Mouse (Mus musculus) hindbrain, embryonic 13.5 days (tissue): ENCODE data around the gene 4930402H24Rik. TPM values are rescaled to one million over a fixed set of nuclear protein-coding genes. Genes with fewer than 3 reads are reported as not detected.
A peak's percentile ranks its signal among the peaks of the same experiment; 100 is the strongest.

ENCODE experiments used
- ATAC-seq: fragments of 200-750 bp; cut with Nextera tagmentation; 2 replicates; pipeline ENCODE4 v1.8.0; 2017; ENCODE audit warnings: moderate TSS enrichment; ENCODE audit not compliant: low FRiP score
- H3K27ac ChIP-seq: fragments of 300-500 bp; sonication (generic); 2 replicates; pipeline ENCODE4 v1.5.1; 2015; ENCODE audit warnings: inconsistent platforms, mild to moderate bottlenecking, moderate library complexity
- H3K27me3 ChIP-seq: fragments of 300-500 bp; sonication (generic); 2 replicates; pipeline ENCODE4 v1.6.1; 2015; ENCODE audit warnings: mild to moderate bottlenecking, inconsistent platforms
- H3K36me3 ChIP-seq: fragments of 300-500 bp; sonication (generic); 2 replicates; pipeline ENCODE4 v1.6.1; 2015; ENCODE audit warnings: mild to moderate bottlenecking, inconsistent platforms
- H3K4me1 ChIP-seq: fragments of 300-500 bp; sonication (generic); replicated peaks from 2 replicates; pipeline ENCODE4 v1.6.1; 2015; ENCODE audit warnings: inconsistent platforms
- H3K4me2 ChIP-seq: fragments of 300-500 bp; sonication (generic); 2 replicates; pipeline ENCODE4 v1.6.1; 2015; ENCODE audit warnings: inconsistent platforms, mild to moderate bottlenecking, moderate library complexity
- H3K4me3 ChIP-seq: fragments of 300-500 bp; sonication (generic); 2 replicates; pipeline ENCODE4 v1.5.1; 2015; ENCODE audit warnings: mild to moderate bottlenecking, inconsistent platforms
- H3K9ac ChIP-seq: fragments of 300-500 bp; sonication (generic); 2 replicates; pipeline ENCODE4 v1.6.1; 2015; ENCODE audit warnings: mild to moderate bottlenecking, inconsistent platforms
- H3K9me3 ChIP-seq: fragments of 300-500 bp; sonication (generic); 2 replicates; pipeline ENCODE4 v1.6.1; 2016; ENCODE audit warnings: inconsistent platforms
- WGBS: fragments of 180-500 bp; shearing (Covaris S2); methylation state at CpG from one replicate; pipeline ENCODE4 v1.1.7; 2015; 5-methylcytosine and 5-hydroxymethylcytosine counted together
- polyA plus RNA-seq: library from polyadenylated mRNA; unstranded; fragments of >200 nt; fragmentation: Nextera tagmentation; extraction: Ambion mirVana; gene quantifications from 2 replicates; pipeline ENCODE4 v1.2.1, GENCODE M21; 2015

Gene 4930402H24Rik
- 96.1 and 104 TPM in 2 replicates for polyA plus RNA-seq

DNA sequence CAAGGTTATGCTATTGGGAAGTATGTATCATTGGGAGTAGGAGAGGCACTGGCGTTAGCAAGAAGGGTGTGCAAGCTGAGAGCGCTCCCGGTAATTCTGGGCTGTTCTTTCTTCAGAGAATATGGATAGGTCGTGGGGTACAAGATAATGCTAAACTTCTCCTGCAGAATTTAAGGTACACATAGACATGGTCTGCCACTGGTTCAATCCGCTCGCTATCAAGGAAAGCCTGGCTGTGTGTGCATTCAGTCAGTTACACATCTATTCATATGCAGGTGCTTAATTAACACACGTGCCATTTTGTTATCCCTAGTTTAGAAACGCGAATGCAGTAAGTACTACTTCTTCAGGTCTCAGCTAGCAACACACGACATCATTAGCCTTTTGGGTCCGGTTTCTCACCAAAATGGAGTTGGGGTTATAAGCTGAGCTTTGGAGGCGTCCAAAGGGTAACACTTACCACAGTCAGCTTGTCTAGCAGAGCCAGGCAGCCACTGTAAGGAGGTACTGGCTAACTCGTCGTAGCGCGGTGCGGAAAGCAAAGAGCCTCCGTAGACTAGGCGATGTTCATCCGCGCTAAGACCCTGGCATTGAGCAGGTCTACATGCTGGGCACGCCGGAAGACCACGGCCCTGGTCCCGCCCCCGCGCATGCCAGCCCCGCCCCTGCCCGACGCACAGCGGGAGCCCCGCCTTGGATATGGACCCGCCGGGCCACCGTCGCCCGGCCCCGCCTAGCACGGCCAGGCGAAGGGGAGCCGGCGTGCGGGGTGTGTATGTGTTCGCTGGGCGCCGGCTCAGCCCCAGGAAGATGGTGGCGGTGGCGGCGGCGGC, at the start of gene 4930402H24Rik, which contains the start of gene Atrn:
Gene 4930402H24Rik (minus strand): TSS at position 656 of the 833 bp plus-strand sequence.
Gene Atrn (plus strand): TSS at position 745 of the 833 bp plus-strand sequence.
- WGBS = 3% methylated on average over 49 of the region's 50 CpGs
- H3K27ac ChIP-seq = peak within 1 kb of the TSS; percentile 94
- peak within 1 kb of the TSS; percentile 100 for H3K4me3 ChIP-seq

DNA sequence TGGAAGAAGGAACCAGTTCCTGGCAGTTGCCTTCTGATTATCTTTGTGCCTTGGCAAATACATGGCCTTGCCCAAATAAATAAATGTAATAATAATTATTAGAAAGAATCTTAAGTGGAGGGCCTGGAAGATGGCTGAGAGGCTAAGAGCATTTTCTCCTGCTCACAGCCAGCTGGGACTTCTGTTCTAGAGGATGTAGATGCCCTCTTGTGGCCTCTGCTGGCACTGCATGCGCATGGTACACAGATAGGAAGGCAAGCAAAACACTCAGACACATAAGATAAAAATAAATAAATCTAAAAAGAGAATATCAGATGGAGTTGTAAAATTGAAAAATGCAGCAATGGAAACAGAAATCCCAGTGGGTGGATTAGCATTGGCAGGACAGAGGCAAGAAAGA, 44.3 kb upstream of the 4930402H24Rik start:
- 0% methylated on average over 1 of the region's 1 CpGs for WGBS

More for the DNA sequence above, at the start of gene 4930402H24Rik, which contains the start of gene Atrn:
- H3K27me3 ChIP-seq = no peaks in the 10 kb centered on the region
- ATAC-seq = peak; percentile 97
- H3K4me1 ChIP-seq = peaks cover 38% of the 10 kb centered on the region
- 0 out of 2 replicates have a peak, but pooled peaks cover 3% of the 10 kb centered on the region for H3K36me3 ChIP-seq
- H3K9me3 ChIP-seq = no peaks in the 10 kb centered on the region
- peak within 1 kb of the TSS; percentile 84 for H3K4me2 ChIP-seq
- H3K9ac ChIP-seq = peak within 1 kb of the TSS; percentile 98

DNA sequence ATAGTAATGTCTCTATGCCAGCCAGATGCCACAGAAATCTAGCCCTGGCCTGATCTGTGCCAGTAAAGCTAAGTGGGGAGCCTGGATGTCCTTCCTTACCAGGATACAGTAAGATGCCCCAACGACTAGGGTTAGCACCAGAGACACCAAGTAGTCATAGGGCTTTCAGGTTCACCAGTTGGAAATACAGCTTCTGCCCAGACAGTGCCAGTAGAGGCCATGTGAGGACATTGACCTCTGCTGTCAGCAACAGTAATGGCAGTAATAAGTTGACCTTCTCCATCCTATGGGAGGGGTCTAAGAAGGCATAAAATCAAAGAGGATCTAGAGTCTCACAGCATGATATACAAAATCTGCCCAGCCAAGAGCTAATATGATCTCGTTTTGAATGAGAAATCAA, 43.6 kb upstream of the 4930402H24Rik start:
- Histone ChIP-seq H3K36me3 (peaks cover 30% of the 10 kb centered on the region), H3K27ac (no peak overlapping the region), H3K9ac (no peak overlapping the region), H3K9me3 (no peaks in the 10 kb centered on the region), H3K4me1 (no peaks in the 10 kb centered on the region), H3K27me3 (no peaks in the 10 kb centered on the region), H3K4me3 (no peak overlapping the region), H3K4me2 (no peak overlapping the region)
- ATAC-seq = no peak
- 85% methylated on average over 2 of the region's 2 CpGs for WGBS

More for the DNA sequence above, 44.3 kb upstream of the 4930402H24Rik start:
- Histone ChIP-seq H3K9ac (no peak overlapping the region), H3K9me3 (no peaks in the 10 kb centered on the region), H3K4me2 (no peak overlapping the region), H3K27ac (no peak overlapping the region), H3K36me3 (peaks cover 29% of the 10 kb centered on the region), H3K4me3 (no peak overlapping the region), H3K27me3 (no peaks in the 10 kb centered on the region), H3K4me1 (no peaks in the 10 kb centered on the region)
- ATAC-seq = no peak

DNA sequence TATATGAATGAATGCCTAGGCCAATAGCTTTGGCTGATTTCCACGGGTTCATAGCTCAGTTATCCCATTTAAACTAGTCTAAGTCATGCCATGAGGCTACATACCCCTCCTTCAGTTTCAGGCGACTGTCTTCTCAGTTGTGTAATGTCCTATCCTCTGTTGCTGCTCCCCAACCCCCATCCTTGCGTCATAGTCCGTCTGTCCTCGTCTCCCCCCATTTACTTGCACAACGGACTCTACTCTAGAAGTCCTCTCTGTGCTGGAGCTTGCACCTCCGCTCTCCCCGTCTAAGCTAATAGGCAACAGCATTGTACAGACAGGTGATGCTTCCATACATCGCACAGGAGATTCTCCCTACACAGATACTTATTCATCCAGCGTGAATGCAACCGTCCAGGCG, 26.7 kb upstream of the 4930402H24Rik start:
- 88% methylated on average over 12 of the region's 12 CpGs for WGBS
- Histone ChIP-seq H3K9me3 (no peaks in the 10 kb centered on the region), H3K4me1 (no peaks in the 10 kb centered on the region), H3K36me3 (peaks cover 7% of the 10 kb centered on the region; the same call in 1 of the 2 replicates), H3K4me3 (no peak overlapping the region), H3K27ac (no peak overlapping the region), H3K4me2 (no peak overlapping the region), H3K9ac (no peak overlapping the region), H3K27me3 (no peaks in the 10 kb centered on the region)
- no peak for ATAC-seq

DNA sequence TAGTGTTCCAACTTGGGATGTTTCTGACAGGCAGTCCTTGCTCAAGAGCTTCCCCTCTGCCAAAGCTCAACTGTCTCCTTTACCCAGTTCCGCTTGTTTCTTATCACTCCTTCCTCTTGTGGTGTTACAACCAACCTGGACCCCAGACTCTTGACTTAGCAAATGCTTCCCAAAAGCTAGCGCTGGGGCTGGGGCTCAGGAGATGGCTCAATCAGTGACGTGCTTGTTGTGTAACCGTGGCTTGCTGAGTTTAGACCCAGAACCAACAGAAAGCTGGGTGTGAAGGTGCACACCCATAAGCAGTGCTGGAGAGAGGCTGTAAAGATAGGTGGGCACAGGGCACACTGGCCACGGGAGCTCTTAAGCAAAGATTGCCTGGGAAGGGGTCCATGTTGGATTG, 23.8 kb upstream of the 4930402H24Rik start:
- no peak for ATAC-seq
- no peak overlapping the region for H3K9ac ChIP-seq
- no peaks in the 10 kb centered on the region for H3K36me3 ChIP-seq
- H3K4me1 ChIP-seq = no peaks in the 10 kb centered on the region
- no peak overlapping the region for H3K27ac ChIP-seq
- no peak overlapping the region for H3K4me3 ChIP-seq
- 92% methylated on average over 5 of the region's 5 CpGs for WGBS
- no peaks in the 10 kb centered on the region for H3K27me3 ChIP-seq
- no peaks in the 10 kb centered on the region for H3K9me3 ChIP-seq
- H3K4me2 ChIP-seq = no peak overlapping the region

DNA sequence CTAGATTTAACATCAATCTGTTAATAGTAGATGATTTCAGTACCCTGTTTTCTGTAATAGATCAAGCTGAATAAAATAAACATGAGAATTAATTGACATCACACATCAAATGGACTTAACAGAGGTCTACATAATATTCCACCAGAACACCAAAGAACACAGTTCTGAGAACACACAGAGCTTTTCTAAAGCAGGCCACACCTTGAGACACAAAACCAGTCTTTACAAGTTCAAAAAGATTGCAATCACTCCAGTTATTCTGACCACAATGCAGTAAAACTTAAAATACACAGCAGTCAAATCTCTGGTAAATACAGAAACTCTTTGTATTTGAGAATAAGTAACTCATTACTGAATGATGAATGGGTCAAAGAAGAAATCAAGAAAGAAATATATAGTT, 22.3 kb upstream of the 4930402H24Rik start:
- no peak for ATAC-seq
- no peaks in the 10 kb centered on the region for H3K36me3 ChIP-seq
- no peaks in the 10 kb centered on the region for H3K4me1 ChIP-seq
- no peaks in the 10 kb centered on the region for H3K9me3 ChIP-seq
- no peak overlapping the region for H3K4me3 ChIP-seq
- H3K9ac ChIP-seq = no peak overlapping the region
- no peak overlapping the region for H3K4me2 ChIP-seq
- no peaks in the 10 kb centered on the region for H3K27me3 ChIP-seq
- H3K27ac ChIP-seq = no peak overlapping the region

DNA sequence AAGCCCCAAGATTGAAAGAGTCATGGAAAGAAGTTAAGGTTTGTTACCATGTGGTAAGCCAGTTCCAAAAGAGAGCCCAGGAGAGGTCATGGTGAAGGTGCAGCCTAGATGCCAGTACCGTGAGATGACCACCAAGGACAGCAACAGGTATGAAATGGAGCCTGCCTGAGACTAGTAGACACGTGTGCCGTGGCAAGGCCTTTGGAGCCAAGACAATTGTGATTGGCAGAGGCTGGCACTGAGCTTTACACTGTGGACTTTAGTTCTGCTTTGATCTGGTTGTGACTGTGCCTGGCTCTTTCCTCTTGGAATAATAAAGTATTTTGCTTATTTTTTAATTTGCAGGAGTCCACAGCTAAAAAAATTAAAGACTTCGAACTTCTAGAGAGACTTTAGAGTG, 21.8 kb upstream of the 4930402H24Rik start:
- WGBS = 93% methylated on average over 4 of the region's 4 CpGs
- H3K4me2 ChIP-seq = no peak overlapping the region
- H3K4me1 ChIP-seq = no peaks in the 10 kb centered on the region
- H3K27me3 ChIP-seq = no peaks in the 10 kb centered on the region
- H3K9ac ChIP-seq = no peak overlapping the region
- H3K27ac ChIP-seq = no peak overlapping the region
- H3K9me3 ChIP-seq = no peaks in the 10 kb centered on the region
- no peak overlapping the region for H3K4me3 ChIP-seq
- no peak for ATAC-seq
- no peaks in the 10 kb centered on the region for H3K36me3 ChIP-seq

DNA sequence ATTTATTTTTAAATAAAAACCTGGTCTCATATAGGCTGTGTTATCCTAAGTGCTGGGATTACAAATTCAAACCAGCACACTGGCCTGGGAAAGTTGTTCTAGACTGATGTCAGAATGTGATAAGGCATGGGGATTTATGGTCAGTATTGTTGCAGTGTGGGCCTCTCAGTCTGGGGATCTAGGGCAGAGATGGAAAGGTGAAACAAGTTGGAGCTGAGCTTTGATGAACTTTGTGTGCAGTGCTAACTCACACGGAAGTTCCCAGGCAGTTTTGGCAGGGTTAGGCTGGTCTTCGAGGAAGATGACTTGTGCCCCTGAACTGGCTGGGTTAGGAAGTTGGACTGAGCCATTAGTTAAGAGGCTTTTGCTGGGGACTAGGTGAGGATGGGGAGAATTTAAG, 18.7 kb upstream of the 4930402H24Rik start:
- H3K9me3 ChIP-seq = no peaks in the 10 kb centered on the region
- H3K36me3 ChIP-seq = no peaks in the 10 kb centered on the region
- no peak for ATAC-seq
- H3K4me1 ChIP-seq = no peaks in the 10 kb centered on the region
- no peak overlapping the region for H3K9ac ChIP-seq
- 88% methylated on average over 2 of the region's 2 CpGs for WGBS
- no peaks in the 10 kb centered on the region for H3K27me3 ChIP-seq
- H3K4me3 ChIP-seq = no peak overlapping the region
- H3K27ac ChIP-seq = no peak overlapping the region
- H3K4me2 ChIP-seq = no peak overlapping the region

DNA sequence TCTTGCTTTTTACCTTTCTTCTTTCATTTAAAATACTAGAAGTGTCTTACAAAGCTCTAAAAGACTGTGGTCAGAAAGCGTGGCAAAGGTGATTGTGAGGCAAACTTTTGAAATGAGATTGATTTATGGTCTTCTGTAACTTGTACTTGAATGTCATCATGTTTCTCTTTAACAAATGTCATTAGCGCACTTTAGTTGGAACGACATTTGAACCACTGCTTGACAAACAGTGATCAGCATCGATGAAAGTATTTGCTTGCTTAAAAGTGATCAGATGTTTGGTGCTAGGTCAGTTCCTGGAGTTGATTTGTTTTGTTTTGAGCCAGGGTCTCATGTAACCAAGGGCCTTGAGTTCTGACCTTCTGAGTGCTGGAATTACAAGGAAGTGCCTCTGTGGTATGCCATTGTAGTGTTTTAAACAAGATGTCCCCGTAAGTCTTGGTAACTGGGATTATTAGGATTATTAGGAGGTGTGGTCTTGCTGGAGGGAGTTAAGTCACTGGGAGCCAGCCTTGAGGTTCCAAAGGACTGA, 12.9 kb upstream of the 4930402H24Rik start:
- Histone ChIP-seq H3K27ac (no peak overlapping the region), H3K36me3 (no peaks in the 10 kb centered on the region), H3K27me3 (no peaks in the 10 kb centered on the region), H3K4me2 (no peak overlapping the region), H3K4me3 (no peak overlapping the region), H3K9ac (no peak overlapping the region), H3K9me3 (no peaks in the 10 kb centered on the region), H3K4me1 (peaks cover 7% of the 10 kb centered on the region; the same call in 1 of the 2 replicates)
- 82% methylated on average over 5 of the region's 5 CpGs for WGBS
- ATAC-seq = no peak

DNA sequence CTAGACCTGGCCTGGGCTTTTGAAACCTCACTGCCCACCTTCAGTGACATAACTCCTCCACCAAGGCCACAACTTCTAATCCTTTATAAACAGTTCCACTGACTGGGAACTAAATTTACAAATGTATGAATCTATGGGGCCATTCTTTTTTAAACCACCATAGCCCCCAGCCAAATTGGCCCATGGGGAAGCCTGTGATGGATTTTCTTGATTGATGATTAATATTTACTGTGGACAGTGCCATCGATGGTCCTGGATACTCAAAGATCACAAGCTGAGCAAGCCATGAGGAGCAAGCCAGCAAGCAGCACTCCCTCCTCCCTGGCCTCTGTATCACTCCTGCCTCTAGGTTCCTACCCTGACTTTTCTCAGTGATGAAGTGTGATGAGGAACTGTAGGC, 11.5 kb upstream of the 4930402H24Rik start:
- ATAC-seq = no peak
- peaks cover 7% of the 10 kb centered on the region; the same call in 1 of the 2 replicates for H3K4me1 ChIP-seq
- no peak overlapping the region for H3K4me2 ChIP-seq
- no peak overlapping the region for H3K9ac ChIP-seq
- no peaks in the 10 kb centered on the region for H3K27me3 ChIP-seq
- no peaks in the 10 kb centered on the region for H3K36me3 ChIP-seq
- no peak overlapping the region for H3K27ac ChIP-seq
- no peaks in the 10 kb centered on the region for H3K9me3 ChIP-seq
- no peak overlapping the region for H3K4me3 ChIP-seq
- 88% methylated on average over 1 of the region's 1 CpGs for WGBS

DNA sequence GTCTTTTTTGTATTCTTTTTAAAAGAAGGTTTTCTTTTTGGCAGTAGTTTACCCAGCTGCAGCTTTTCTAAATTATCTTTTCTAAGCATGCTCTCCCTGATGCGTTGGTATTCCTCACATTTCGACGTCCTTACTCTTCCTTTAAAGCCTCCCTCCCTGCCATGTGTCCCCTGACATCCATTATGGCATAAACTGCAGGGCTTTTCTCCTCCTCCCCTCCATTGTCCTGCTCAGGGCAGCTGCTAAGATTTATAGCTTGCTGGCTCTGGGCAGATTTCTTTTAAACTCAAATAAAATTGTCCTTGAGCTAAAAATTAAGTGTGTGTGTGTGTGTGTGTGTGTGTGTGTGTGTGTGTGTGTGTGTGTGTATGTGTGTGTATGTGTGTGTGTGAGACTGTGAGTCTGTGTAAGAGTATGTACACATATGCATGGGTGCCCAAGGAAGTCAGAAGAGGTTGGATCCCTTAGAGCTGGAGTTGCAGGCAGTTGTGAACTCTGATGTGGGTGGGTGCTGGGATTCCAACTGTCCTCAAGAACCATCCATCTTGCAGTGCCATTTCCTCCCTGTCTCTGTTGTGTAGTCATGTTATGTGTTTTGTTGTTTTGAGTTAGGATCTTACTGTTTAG, 10.4 kb upstream of the 4930402H24Rik start:
- Histone ChIP-seq H3K27ac (no peak overlapping the region), H3K9me3 (no peaks in the 10 kb centered on the region), H3K4me1 (peaks cover 7% of the 10 kb centered on the region; the same call in 1 of the 2 replicates), H3K27me3 (no peaks in the 10 kb centered on the region), H3K4me2 (no peak overlapping the region), H3K9ac (no peak overlapping the region), H3K36me3 (no peaks in the 10 kb centered on the region), H3K4me3 (no peak overlapping the region)
- ATAC-seq = no peak
- 34% methylated on average over 3 of the region's 3 CpGs for WGBS

DNA sequence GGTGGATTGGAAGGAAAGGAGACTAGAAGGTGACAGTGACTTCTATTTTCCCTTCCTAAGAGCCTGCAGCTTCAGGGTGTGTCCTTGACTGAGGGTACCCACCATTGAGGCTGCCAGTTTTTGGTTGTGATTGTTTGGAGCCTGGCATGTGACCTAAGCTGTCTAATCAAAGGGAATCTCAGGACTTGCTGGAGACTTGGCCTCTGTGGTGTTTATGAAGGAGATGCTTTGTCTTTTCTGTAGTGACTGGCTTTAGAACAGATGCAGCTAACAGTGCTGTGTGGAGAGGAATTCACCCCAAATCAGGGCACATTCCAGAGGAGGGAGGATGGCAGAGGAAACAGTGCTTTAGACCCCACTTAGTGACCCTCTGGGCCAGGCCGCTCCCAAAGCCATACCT, 8.7 kb upstream of the 4930402H24Rik start:
- ATAC-seq = no peak
- H3K9ac ChIP-seq = no peak overlapping the region
- H3K4me2 ChIP-seq = no peak overlapping the region
- H3K4me3 ChIP-seq = no peak overlapping the region
- H3K4me1 ChIP-seq = peaks cover 7% of the 10 kb centered on the region; the same call in 1 of the 2 replicates
- H3K9me3 ChIP-seq = no peaks in the 10 kb centered on the region
- no peak overlapping the region for H3K27ac ChIP-seq
- no peaks in the 10 kb centered on the region for H3K36me3 ChIP-seq
- H3K27me3 ChIP-seq = no peaks in the 10 kb centered on the region
- 71% methylated on average over 1 of the region's 1 CpGs for WGBS
